Mouse (Mus musculus) liver, embryonic 14.5 days (tissue): ENCODE measurements around the gene Cxcr3. TPM values are rescaled to one million over a fixed set of nuclear protein-coding genes. Genes with fewer than 3 reads are reported as not detected.

Experiments
- ATAC-seq: fragments of 200-750 bp; cut with Nextera tagmentation; 2 replicates; pipeline ENCODE4 v1.8.0; 2017; ENCODE audit warnings: moderate number of reproducible peaks, mild to moderate bottlenecking, moderate library complexity; ENCODE audit not compliant: insufficient read depth
- DNase-seq, 3 experiments: peaks; one replicate each; pipeline ENCODE4 v3.0.0-alpha.2; 2012 to 2013; ENCODE audit warnings: low read depth in 3 of 3, low spot score in 3 of 3
- H3K27ac ChIP-seq: fragments of 300-500 bp; sonication (generic); 2 replicates; pipeline ENCODE4 v1.5.1; 2014; ENCODE audit warnings: moderate library complexity, mild to moderate bottlenecking, control low read depth, inconsistent platforms
- H3K27me3 ChIP-seq: fragments of 300-500 bp; sonication (generic); 2 replicates; pipeline ENCODE4 v1.6.1; 2014; ENCODE audit warnings: mild to moderate bottlenecking, low read length, moderate library complexity; ENCODE audit not compliant: control insufficient read depth, insufficient read depth
- H3K36me3 ChIP-seq: fragments of 300-500 bp; sonication (generic); replicated peaks from 2 replicates; pipeline ENCODE4 v1.6.1; 2014; ENCODE audit warnings: low read depth; ENCODE audit not compliant: control insufficient read depth, insufficient read depth
- H3K4me1 ChIP-seq, 2 experiments: fragments of 200-500 bp in 1 of 2; fragments of 300-500 bp in 1 of 2; sonication (generic) in 1 of 2; replicated peaks; 2 replicates each; pipeline ENCODE4 v1.6.1; 2012 to 2014; ENCODE audit warnings: antibody characterized with exemption in 1 of 2, inconsistent platforms in 1 of 2, low read length in 1 of 2; ENCODE audit not compliant: control insufficient read depth in 2 of 2, insufficient read depth in 2 of 2
- H3K4me2 ChIP-seq: fragments of 300-500 bp; sonication (generic); 2 replicates; pipeline ENCODE4 v1.6.1; 2014; ENCODE audit warnings: low read depth, mild to moderate bottlenecking, control low read depth, moderate library complexity
- H3K4me3 ChIP-seq, 2 experiments: fragments of 200-500 bp in 1 of 2; fragments of 300-500 bp in 1 of 2; sonication (generic) in 1 of 2; 2 replicates each; pipeline ENCODE4 v1.5.1; 2012 to 2014; ENCODE audit warnings: low read depth in 2 of 2, low read length in 2 of 2, mild to moderate bottlenecking in 2 of 2, control low read depth in 1 of 2, inconsistent platforms in 1 of 2, moderate library complexity in 1 of 2; ENCODE audit not compliant: insufficient read depth in 1 of 2
- H3K9ac ChIP-seq: fragments of 300-500 bp; sonication (generic); replicated peaks from 2 replicates; pipeline ENCODE4 v1.6.1; 2014; ENCODE audit warnings: mild to moderate bottlenecking, control low read depth, moderate library complexity
- H3K9me3 ChIP-seq: fragments of 300-500 bp; sonication (generic); 2 replicates; pipeline ENCODE4 v1.6.1; 2016; ENCODE audit warnings: low read length, mixed read lengths; ENCODE audit not compliant: control insufficient read depth
- CTCF ChIP-seq: IDR thresholded peaks from 2 replicates; pipeline ENCODE4 v1.5.1; 2016; ENCODE audit warnings: antibody characterized with exemption, low read depth, control low read depth
- EP300 ChIP-seq: IDR thresholded peaks from 2 replicates; pipeline ENCODE4 v1.6.1; 2016; ENCODE audit warnings: antibody characterized with exemption, low read depth
- WGBS: fragments of 180-500 bp; shearing (Covaris S2); extraction: QIAGEN DNeasy Blood & Tissue Kit; methylation state at CpG from one replicate; pipeline ENCODE4 v1.1.7; 2014; ENCODE audit not compliant: insufficient replicate concordance; 5-methylcytosine and 5-hydroxymethylcytosine counted together
- polyA plus RNA-seq, 2 experiments: library from polyadenylated mRNA; depleted of rRNA in 1 of 2; stranded (reverse) in 1 of 2; unstranded in 1 of 2; fragments of >200 nt; fragmentation: Nextera tagmentation in 1 of 2; extraction: Ambion mirVana in 1 of 2; gene quantifications; 2 replicates each; pipeline versions ENCODE4 v1.2.1 to v1.2.3; 2012 to 2014

Cxcr3 gene
- polyA plus RNA-seq, 2 experiments = 0.20 TPM

GRCm38 (mm10) chrX:101740335-101741063, 6.4 kb upstream of the Cxcr3 start:
- no peak for TF ChIP-seq CTCF
- no peak for TF ChIP-seq EP300

GRCm38 (mm10) chrX:101737201-101737600, 3.1 kb upstream of the Cxcr3 start:
- Histone ChIP-seq H3K27me3 (no peaks in the 10 kb centered on the region), H3K36me3 (no peaks in the 10 kb centered on the region), H3K4me1 (no peaks in the 10 kb centered on the region), H3K4me3 (no peak overlapping the region), H3K27ac (no peak overlapping the region), H3K9me3 (no peaks in the 10 kb centered on the region), H3K4me2 (no peak overlapping the region), H3K9ac (no peak overlapping the region)
- TF ChIP-seq EP300 (no peak), CTCF (no peak)
- DNase-seq (no peak), ATAC-seq (no peak)

More at GRCm38 (mm10) chrX:101740335-101741063, 6.4 kb upstream of the Cxcr3 start:
- Histone ChIP-seq H3K36me3 (no peaks in the 10 kb centered on the region), H3K4me3 (no peak overlapping the region), H3K27me3 (no peaks in the 10 kb centered on the region; the same call in 1 of the 2 replicates), H3K4me1 (no peaks in the 10 kb centered on the region), H3K9ac (no peak overlapping the region), H3K27ac (no peak overlapping the region), H3K4me2 (no peak overlapping the region), H3K9me3 (no peaks in the 10 kb centered on the region)
- 27% methylated on average over 6 of the region's 6 CpGs for WGBS
- no peak for DNase-seq
- ATAC-seq = no peak

- no peaks in the 10 kb centered on the region for H3K27me3 ChIP-seq
- TF ChIP-seq EP300 (no peak), CTCF (no peak)
Observed at GRCm38 (mm10) chrX:101734981-101735380, 912 bp upstream of the Cxcr3 start.

GRCm38 (mm10) chrX:101733288-101733687, 781 bp downstream of the Cxcr3 start:
- Histone ChIP-seq H3K4me3 (no peak overlapping the region), H3K4me1 (no peaks in the 10 kb centered on the region), H3K9ac (no peak overlapping the region), H3K9me3 (no peaks in the 10 kb centered on the region), H3K36me3 (no peaks in the 10 kb centered on the region), H3K27ac (no peak overlapping the region), H3K4me2 (no peak overlapping the region), H3K27me3 (no peaks in the 10 kb centered on the region)
- ATAC-seq = no peak
- TF ChIP-seq EP300 (no peak), CTCF (no peak)
- no peak for DNase-seq
- 38% methylated on average over 3 of the region's 3 CpGs for WGBS

More at GRCm38 (mm10) chrX:101734981-101735380, 912 bp upstream of the Cxcr3 start:
- Histone ChIP-seq H3K4me2 (no peak overlapping the region), H3K4me3 (no peak overlapping the region), H3K9ac (no peak overlapping the region), H3K36me3 (no peaks in the 10 kb centered on the region), H3K27ac (no peak overlapping the region), H3K4me1 (no peaks in the 10 kb centered on the region), H3K9me3 (no peaks in the 10 kb centered on the region)
- DNase-seq = no peak
- no peak for ATAC-seq
- 44% methylated on average over 5 of the region's 5 CpGs for WGBS

- WGBS = 38% methylated on average over 12 of the region's 12 CpGs
- no peak overlapping the region for H3K27ac ChIP-seq
- no peaks in the 10 kb centered on the region for H3K4me1 ChIP-seq
- no peak overlapping the region for H3K4me2 ChIP-seq
- ATAC-seq (no peak), DNase-seq (no peak)
- no peaks in the 10 kb centered on the region for H3K27me3 ChIP-seq
- H3K9me3 ChIP-seq = no peaks in the 10 kb centered on the region
- no peak overlapping the region for H3K9ac ChIP-seq
- TF ChIP-seq CTCF (no peak), EP300 (no peak)
- H3K4me3 ChIP-seq = no peak overlapping the region
- no peaks in the 10 kb centered on the region for H3K36me3 ChIP-seq
Observed at GRCm38 (mm10) chrX:101732644-101733043, 1.4 kb downstream of the Cxcr3 start.
